Mouse (Mus musculus): ENCODE measurements around the gene Bloc1s4. TPM values are rescaled to one million over a fixed set of nuclear protein-coding genes. Genes with fewer than 3 reads are reported as not detected.
A peak's percentile ranks its signal among the peaks of the same experiment; 100 is the strongest.
"Not testable (repeated sequence)": the region's sequence is repeated elsewhere in the genome, so short reads cannot be mapped to it uniquely, and the experiment has no call there.

Bloc1s4 gene
- 26.6 and 27.0 TPM in 2 replicates for polyA plus RNA-seq (2014; fragmentation: Nextera tagmentation; extraction: Ambion mirVana)

DNA sequence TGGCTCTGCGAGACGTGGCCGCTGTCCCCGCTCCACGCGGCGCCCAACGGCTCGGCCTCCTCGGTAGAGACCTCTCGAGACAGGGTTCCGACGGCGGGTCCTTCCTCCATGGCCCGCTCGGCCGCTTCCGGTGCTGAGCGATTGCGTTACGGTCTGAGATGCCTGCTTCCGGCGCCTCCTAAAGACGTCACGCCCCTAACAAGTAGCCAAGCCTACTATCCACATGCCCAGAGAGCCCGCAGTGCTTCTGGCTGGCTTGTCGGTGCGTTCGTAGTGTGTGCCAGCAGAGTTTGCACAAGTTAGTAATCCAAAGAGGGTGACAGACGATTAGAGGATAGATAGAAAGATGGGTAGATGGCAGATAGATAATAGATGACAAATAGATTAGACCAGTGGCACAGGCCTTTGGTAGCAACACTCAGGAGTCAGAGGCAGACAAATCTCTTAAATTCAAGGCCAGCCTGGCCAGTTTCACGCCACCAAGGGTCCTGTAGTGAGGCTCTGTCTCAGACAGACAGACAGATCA is at the start of gene Bloc1s4:
Bloc1s4 (minus strand) TSS at position 115 of the 526 bp plus-strand sequence.
- no peaks in the 10 kb centered on the region; the same call in 1 of the 2 replicates for H3K27me3 ChIP-seq (ENCODE audit: control insufficient read depth, insufficient read depth, low read length)
- peak within 1 kb of the TSS; percentile 82 for H3K9ac ChIP-seq (replicated peaks; ENCODE audit: low read depth, low read length)
- H3K27ac ChIP-seq (ENCODE audit: low read depth, low read length) = peak within 1 kb of the TSS; percentile 39
- H3K4me2 ChIP-seq (ENCODE audit: low read depth, low read length) = peak within 1 kb of the TSS; percentile 98
- 4% methylated on average over 31 of the region's 31 CpGs for whole genome bisulfite sequencing
- peak within 1 kb of the TSS; percentile 100 for H3K4me3 ChIP-seq (ENCODE audit: low read depth, low read length)
- ATAC-seq (ENCODE audit: low read depth) = peak; percentile 97
- no peaks in the 10 kb centered on the region for H3K36me3 ChIP-seq (ENCODE audit: control insufficient read depth, insufficient read depth, low read length)
- peaks cover 10% of the 10 kb centered on the region for H3K4me1 ChIP-seq (ENCODE audit: control insufficient read depth, insufficient read depth, low read length)
- H3K9me3 ChIP-seq (ENCODE audit: control insufficient read depth, low read length) = no peaks in the 10 kb centered on the region

DNA sequence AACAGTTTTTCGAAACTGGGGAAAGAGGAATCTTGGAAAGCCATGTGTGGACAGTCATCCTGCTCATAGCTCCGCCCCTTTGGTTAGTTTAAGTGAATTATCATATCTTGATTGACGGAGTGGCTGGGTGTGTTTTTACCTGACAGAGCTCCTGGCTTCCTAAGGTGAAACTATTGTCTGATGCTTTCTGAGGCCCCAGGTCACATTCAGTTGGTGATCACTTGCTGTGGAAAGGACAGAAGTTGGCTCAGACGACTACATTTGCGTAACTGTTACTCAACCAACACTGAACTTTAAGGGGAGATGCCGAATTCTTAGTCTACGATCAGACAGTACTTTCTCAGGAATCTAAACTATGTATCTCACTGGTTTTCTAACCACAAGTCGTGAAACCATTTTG is 48.8 kb upstream of the Bloc1s4 start:
- no peaks in the 10 kb centered on the region for H3K36me3 ChIP-seq (ENCODE audit: control insufficient read depth, insufficient read depth, low read length)
- H3K27ac ChIP-seq (ENCODE audit: low read depth, low read length) = no peak overlapping the region
- H3K9me3 ChIP-seq (ENCODE audit: control insufficient read depth, low read length) = no peaks in the 10 kb centered on the region
- no peaks in the 10 kb centered on the region for H3K27me3 ChIP-seq (ENCODE audit: control insufficient read depth, insufficient read depth, low read length)
- no peak overlapping the region for H3K9ac ChIP-seq (replicated peaks; ENCODE audit: low read depth, low read length)
- H3K4me1 ChIP-seq (ENCODE audit: control insufficient read depth, insufficient read depth, low read length) = 0 out of 2 replicates have a peak, but pooled peaks cover 3% of the 10 kb centered on the region
- ATAC-seq (ENCODE audit: low read depth) = no peak
- peak overlapping the region; percentile 67; the same call in 1 of the 2 replicates for H3K4me3 ChIP-seq (ENCODE audit: low read depth, low read length)
- WGBS = 60% methylated on average over 8 of the region's 8 CpGs
- peak overlapping the region; percentile 64 for H3K4me2 ChIP-seq (ENCODE audit: low read depth, low read length)

DNA sequence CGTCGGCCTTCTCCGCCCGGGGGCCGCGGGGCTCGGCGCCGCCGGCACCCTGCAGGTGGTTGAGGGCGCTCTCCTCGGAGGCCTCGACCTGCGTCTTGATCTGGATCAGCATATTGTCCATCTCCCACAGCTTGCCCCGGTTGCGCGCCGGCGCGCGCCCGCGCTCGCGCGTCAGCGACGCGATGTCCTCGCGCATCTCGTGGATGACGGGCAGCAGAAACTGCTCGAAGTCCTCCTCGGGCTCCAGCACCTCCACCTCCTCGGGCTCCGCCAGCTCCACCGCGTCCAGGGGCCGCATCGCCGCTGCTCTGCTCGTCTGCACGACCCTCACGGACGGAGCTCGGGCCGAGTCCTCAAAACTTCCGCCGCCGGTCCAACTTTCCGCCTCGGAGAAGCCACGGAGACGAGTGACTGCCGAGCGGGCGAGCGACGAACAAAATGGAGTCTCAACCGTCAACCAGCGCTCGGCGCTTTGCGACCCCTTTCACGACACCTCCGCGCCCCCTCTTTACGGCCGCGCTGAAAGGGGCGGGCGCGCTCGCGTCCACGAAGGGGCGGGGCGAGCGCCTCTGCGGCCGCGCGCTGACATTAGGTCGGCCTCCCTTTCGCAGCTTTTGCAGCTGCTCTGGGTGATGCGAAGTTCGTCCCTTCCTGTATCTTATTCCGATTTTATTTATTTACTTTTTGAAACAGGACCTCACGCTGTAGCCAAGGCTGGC is 48.0 kb upstream of the Bloc1s4 start, which contains the start of gene Mrfap1:
Mrfap1 (minus strand) TSS at position 477 of the 719 bp plus-strand sequence.
- H3K27me3 ChIP-seq (ENCODE audit: control insufficient read depth, insufficient read depth, low read length); H3K36me3 ChIP-seq (ENCODE audit: control insufficient read depth, insufficient read depth, low read length); H3K4me1 ChIP-seq (ENCODE audit: control insufficient read depth, insufficient read depth, low read length); H3K9me3 ChIP-seq (ENCODE audit: control insufficient read depth, low read length): not testable (repeated sequence)
- peak within 1 kb of the TSS; percentile 82 for H3K9ac ChIP-seq (replicated peaks; ENCODE audit: low read depth, low read length)
- H3K4me3 ChIP-seq (ENCODE audit: low read depth, low read length) = peak within 1 kb of the TSS; percentile 67
- H3K4me2 ChIP-seq (ENCODE audit: low read depth, low read length) = peak within 1 kb of the TSS; percentile 64
- ATAC-seq (ENCODE audit: low read depth) = peak; percentile 82
- under 1% methylated on average over 89 of the region's 90 CpGs for WGBS
- H3K27ac ChIP-seq (ENCODE audit: low read depth, low read length) = peak within 1 kb of the TSS; percentile 95

DNA sequence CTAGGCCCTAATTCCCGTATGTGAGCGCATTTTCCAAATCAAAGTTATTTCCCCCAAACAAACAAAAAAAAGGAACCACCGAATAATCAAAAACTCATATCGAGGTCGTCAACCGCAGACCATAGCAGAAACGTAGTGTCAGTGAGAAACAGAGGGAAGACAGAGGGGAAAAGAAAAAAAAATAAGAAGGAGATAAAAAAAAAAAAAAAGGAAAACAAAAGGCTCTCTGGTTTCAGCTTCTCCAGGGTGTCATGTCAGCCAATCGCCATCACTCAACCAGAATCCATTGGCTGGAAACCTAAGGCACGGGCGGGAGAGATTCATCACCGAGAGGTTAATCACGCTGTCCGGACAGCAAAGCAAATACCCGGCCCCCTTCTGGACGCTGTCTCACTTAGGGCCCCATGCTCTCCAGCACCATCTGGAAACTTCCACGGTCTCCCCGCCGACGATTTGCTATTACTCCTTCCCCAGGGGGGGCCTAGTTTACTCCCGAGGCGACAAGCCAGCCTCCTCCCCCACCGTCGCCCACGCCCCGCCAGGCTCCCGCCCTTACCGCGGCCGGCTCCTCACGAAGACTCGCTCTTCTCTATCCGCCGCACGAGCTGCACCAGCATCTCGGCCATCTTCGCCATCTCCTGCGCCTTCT is 47.3 kb upstream of the Bloc1s4 start:
- peak overlapping the region; percentile 95 for H3K27ac ChIP-seq (ENCODE audit: low read depth, low read length)

DNA sequence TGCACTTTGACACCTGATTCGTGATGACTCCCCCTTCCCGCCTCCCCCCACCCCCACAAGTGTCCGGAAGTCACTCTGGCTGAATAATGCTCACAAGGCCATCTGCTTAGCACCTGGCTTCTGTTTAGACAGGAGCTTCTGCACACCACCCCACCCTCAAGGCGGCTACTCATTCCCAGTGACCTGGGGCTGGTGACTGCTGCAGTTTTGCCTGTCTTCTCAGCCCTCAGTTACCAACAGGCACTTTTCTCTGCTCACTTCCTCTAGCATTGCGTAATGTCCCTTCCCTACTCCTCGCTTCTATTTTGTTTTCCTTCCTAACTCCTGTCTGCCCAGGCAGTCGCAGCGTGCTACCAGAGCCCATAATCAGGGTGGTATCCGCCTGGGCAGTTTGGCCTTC is 43.4 kb upstream of the Bloc1s4 start:
- ATAC-seq (ENCODE audit: low read depth) = no peak
- Histone ChIP-seq H3K4me2 (ENCODE audit: low read depth, low read length) (no peak overlapping the region), H3K27me3 (ENCODE audit: control insufficient read depth, insufficient read depth, low read length) (no peaks in the 10 kb centered on the region), H3K9ac (replicated peaks; ENCODE audit: low read depth, low read length) (no peak overlapping the region), H3K9me3 (ENCODE audit: control insufficient read depth, low read length) (no peaks in the 10 kb centered on the region), H3K4me1 (ENCODE audit: control insufficient read depth, insufficient read depth, low read length) (0 out of 2 replicates have a peak, but pooled peaks cover 3% of the 10 kb centered on the region), H3K4me3 (ENCODE audit: low read depth, low read length) (no peak overlapping the region), H3K27ac (ENCODE audit: low read depth, low read length) (no peak overlapping the region), H3K36me3 (ENCODE audit: control insufficient read depth, insufficient read depth, low read length) (no peaks in the 10 kb centered on the region)
- WGBS = 81% methylated on average over 9 of the region's 9 CpGs

More for the DNA sequence above, 47.3 kb upstream of the Bloc1s4 start:
- 4% methylated on average over 35 of the region's 37 CpGs for WGBS
- Histone ChIP-seq H3K4me3 (ENCODE audit: low read depth, low read length) (peak overlapping the region; percentile 67), H3K4me2 (ENCODE audit: low read depth, low read length) (peak overlapping the region; percentile 64), H3K9ac (replicated peaks; ENCODE audit: low read depth, low read length) (peak overlapping the region; percentile 82)
- not testable (repeated sequence) for H3K9me3 ChIP-seq (ENCODE audit: control insufficient read depth, low read length); H3K4me1 ChIP-seq (ENCODE audit: control insufficient read depth, insufficient read depth, low read length); H3K36me3 ChIP-seq (ENCODE audit: control insufficient read depth, insufficient read depth, low read length); H3K27me3 ChIP-seq (ENCODE audit: control insufficient read depth, insufficient read depth, low read length)
- ATAC-seq (ENCODE audit: low read depth) = peak; percentile 67

DNA sequence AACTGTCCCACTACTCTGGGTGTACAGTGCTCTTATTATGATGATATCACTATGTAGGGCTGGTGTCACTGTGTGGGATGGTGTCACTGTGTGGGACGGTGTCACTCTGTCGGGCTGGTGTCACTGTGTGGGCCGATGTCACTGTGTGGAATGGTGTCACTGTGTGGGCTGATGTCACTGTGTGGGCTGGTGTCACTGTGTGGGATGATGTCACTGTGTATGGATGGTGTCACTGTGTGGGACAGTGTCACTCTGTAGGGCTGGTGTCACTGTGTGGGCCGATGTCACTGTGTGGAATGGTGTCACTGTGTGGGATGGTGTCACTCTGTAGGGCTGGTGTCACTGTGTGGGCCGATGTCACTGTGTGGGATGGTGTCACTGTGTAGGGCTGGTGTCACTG is 37.6 kb upstream of the Bloc1s4 start:
- H3K9ac ChIP-seq (replicated peaks; ENCODE audit: low read depth, low read length) = no peak overlapping the region
- no peaks in the 10 kb centered on the region for H3K36me3 ChIP-seq (ENCODE audit: control insufficient read depth, insufficient read depth, low read length)
- no peaks in the 10 kb centered on the region for H3K27me3 ChIP-seq (ENCODE audit: control insufficient read depth, insufficient read depth, low read length)
- H3K4me3 ChIP-seq (ENCODE audit: low read depth, low read length) = no peak overlapping the region
- H3K9me3 ChIP-seq (ENCODE audit: control insufficient read depth, low read length) = no peaks in the 10 kb centered on the region
- H3K4me2 ChIP-seq (ENCODE audit: low read depth, low read length) = no peak overlapping the region
- no peak overlapping the region for H3K27ac ChIP-seq (ENCODE audit: low read depth, low read length)
- no peaks in the 10 kb centered on the region for H3K4me1 ChIP-seq (ENCODE audit: control insufficient read depth, insufficient read depth, low read length)
- WGBS = 92% methylated on average over 5 of the region's 5 CpGs
- ATAC-seq (ENCODE audit: low read depth) = no peak

DNA sequence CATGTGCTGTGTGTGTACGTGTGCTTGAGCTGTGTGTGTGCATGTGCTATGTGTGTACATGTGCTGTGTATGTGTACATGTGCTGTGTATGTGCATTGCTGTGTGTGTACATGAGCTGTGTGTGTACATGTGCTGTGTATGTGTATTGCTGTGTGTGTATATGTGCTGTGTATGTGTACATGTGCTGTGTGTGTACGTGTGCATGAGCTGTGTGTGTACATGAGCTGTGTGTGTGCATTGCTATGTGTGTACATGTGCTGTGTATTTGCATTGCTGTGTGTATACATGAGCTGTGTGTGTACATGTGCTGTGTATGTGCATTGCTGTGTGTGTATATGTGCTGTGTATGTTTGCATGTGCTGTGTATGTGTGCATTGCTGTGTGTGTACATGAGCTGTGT is 31.1 kb upstream of the Bloc1s4 start:
- no peak for ATAC-seq (ENCODE audit: low read depth)

DNA sequence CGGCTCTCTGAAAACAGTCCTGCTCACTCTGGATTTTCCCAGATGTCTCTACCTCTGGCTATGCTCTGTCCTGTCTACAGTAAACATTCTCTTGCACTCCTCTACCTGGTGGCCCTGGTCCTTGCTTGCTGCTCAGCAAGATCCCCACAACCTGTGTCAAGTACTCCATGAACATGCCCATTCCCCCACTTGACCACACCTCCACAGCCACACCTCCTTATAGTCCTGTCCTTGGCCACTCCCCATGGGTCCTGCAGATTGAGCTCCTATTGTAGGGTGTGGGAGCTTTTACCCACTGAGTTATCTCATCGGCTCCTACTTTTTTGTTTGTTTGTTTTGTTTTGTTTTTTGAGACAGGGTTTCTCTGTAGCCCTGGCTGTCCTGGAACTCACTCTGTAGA is 30.5 kb upstream of the Bloc1s4 start:
- Histone ChIP-seq H3K4me1 (ENCODE audit: control insufficient read depth, insufficient read depth, low read length) (no peaks in the 10 kb centered on the region), H3K9me3 (ENCODE audit: control insufficient read depth, low read length) (no peaks in the 10 kb centered on the region), H3K4me3 (ENCODE audit: low read depth, low read length) (no peak overlapping the region), H3K27ac (ENCODE audit: low read depth, low read length) (no peak overlapping the region), H3K36me3 (ENCODE audit: control insufficient read depth, insufficient read depth, low read length) (no peaks in the 10 kb centered on the region), H3K9ac (replicated peaks; ENCODE audit: low read depth, low read length) (no peak overlapping the region), H3K27me3 (ENCODE audit: control insufficient read depth, insufficient read depth, low read length) (no peaks in the 10 kb centered on the region), H3K4me2 (ENCODE audit: low read depth, low read length) (no peak overlapping the region)
- 97% methylated on average over 1 of the region's 2 CpGs for WGBS
- no peak for ATAC-seq (ENCODE audit: low read depth)

More for the DNA sequence above, 31.1 kb upstream of the Bloc1s4 start:
- Histone ChIP-seq H3K4me3 (ENCODE audit: low read depth, low read length) (no peak overlapping the region), H3K27ac (ENCODE audit: low read depth, low read length) (no peak overlapping the region), H3K27me3 (ENCODE audit: control insufficient read depth, insufficient read depth, low read length) (no peaks in the 10 kb centered on the region), H3K36me3 (ENCODE audit: control insufficient read depth, insufficient read depth, low read length) (no peaks in the 10 kb centered on the region), H3K4me1 (ENCODE audit: control insufficient read depth, insufficient read depth, low read length) (no peaks in the 10 kb centered on the region), H3K9me3 (ENCODE audit: control insufficient read depth, low read length) (no peaks in the 10 kb centered on the region), H3K9ac (replicated peaks; ENCODE audit: low read depth, low read length) (no peak overlapping the region), H3K4me2 (ENCODE audit: low read depth, low read length) (no peak overlapping the region)
- 80% methylated on average over 2 of the region's 2 CpGs for WGBS

DNA sequence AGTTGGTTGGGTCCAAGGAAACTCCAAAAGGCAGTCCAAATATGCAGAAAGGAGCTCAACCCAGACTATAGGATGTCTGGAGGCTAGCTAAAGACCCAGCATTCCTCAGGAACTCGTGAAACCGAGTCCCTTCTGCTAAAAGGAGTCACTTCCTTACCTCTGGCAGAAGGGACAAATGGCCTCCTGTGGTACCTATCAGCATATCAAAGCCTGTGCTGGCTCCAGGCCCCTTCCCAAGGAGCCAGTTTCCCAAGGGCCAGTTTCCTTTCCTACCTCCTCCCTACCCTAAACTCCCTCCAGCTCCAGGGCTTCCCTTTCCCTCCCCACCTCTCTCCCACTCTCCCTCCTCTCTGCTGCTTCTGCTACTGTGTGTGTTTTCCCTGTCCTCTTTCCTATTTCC is 28.7 kb upstream of the Bloc1s4 start:
- Histone ChIP-seq H3K4me2 (ENCODE audit: low read depth, low read length) (no peak overlapping the region), H3K27me3 (ENCODE audit: control insufficient read depth, insufficient read depth, low read length) (no peaks in the 10 kb centered on the region), H3K9ac (replicated peaks; ENCODE audit: low read depth, low read length) (no peak overlapping the region), H3K4me3 (ENCODE audit: low read depth, low read length) (no peak overlapping the region), H3K27ac (ENCODE audit: low read depth, low read length) (no peak overlapping the region), H3K9me3 (ENCODE audit: control insufficient read depth, low read length) (no peaks in the 10 kb centered on the region), H3K4me1 (ENCODE audit: control insufficient read depth, insufficient read depth, low read length) (no peaks in the 10 kb centered on the region), H3K36me3 (ENCODE audit: control insufficient read depth, insufficient read depth, low read length) (no peaks in the 10 kb centered on the region)
- WGBS = 3% methylated on average over 2 of the region's 2 CpGs
- no peak for ATAC-seq (ENCODE audit: low read depth)
